Mouse (Mus musculus) stomach, embryonic 16.5 days (tissue): ENCODE results near the gene Mical2. TPM values are rescaled to one million over a fixed set of nuclear protein-coding genes. Genes with fewer than 3 reads are reported as not detected.

Source experiments
- ATAC-seq: fragments of 200-750 bp; cut with Nextera tagmentation; 2 replicates; pipeline ENCODE4 v1.8.0; 2017; ENCODE audit warnings: moderate number of reproducible peaks, moderate TSS enrichment; ENCODE audit not compliant: insufficient read depth, low FRiP score
- H3K27ac ChIP-seq: fragments of 300-500 bp; sonication (generic); 2 replicates; pipeline ENCODE4 v1.5.1; 2014; ENCODE audit warnings: low read length
- H3K27me3 ChIP-seq: fragments of 300-500 bp; sonication (generic); 2 replicates; pipeline ENCODE4 v1.6.1; 2014; ENCODE audit warnings: low read length, control low read depth, mixed read lengths; ENCODE audit not compliant: control insufficient read depth, insufficient read depth
- H3K36me3 ChIP-seq: fragments of 300-500 bp; sonication (generic); 2 replicates; pipeline ENCODE4 v1.6.1; 2014; ENCODE audit warnings: low read length; ENCODE audit not compliant: control insufficient read depth, insufficient read depth
- H3K4me1 ChIP-seq: fragments of 300-500 bp; sonication (generic); 2 replicates; pipeline ENCODE4 v1.6.1; 2014; ENCODE audit warnings: low read length, control low read depth, mixed read lengths; ENCODE audit not compliant: control insufficient read depth, insufficient read depth
- H3K4me2 ChIP-seq: fragments of 300-500 bp; sonication (generic); 2 replicates; pipeline ENCODE4 v1.6.1; 2014; ENCODE audit warnings: low read depth, low read length, mixed read lengths
- H3K4me3 ChIP-seq: fragments of 300-500 bp; sonication (generic); replicated peaks from 2 replicates; pipeline ENCODE4 v1.5.1; 2014; ENCODE audit warnings: mild to moderate bottlenecking, low read length
- H3K9ac ChIP-seq: fragments of 300-500 bp; sonication (generic); 2 replicates; pipeline ENCODE4 v1.6.1; 2014; ENCODE audit warnings: low read length
- H3K9me3 ChIP-seq: fragments of 300-500 bp; sonication (generic); replicated peaks from 2 replicates; pipeline ENCODE4 v1.6.1; 2016; ENCODE audit warnings: low read length, control low read depth; ENCODE audit not compliant: control insufficient read depth
- WGBS: fragments of 180-500 bp; shearing (Covaris S2); extraction: QIAGEN DNeasy Blood & Tissue Kit; methylation state at CpG from one replicate; pipeline ENCODE4 v1.1.7; 2014; 5-methylcytosine and 5-hydroxymethylcytosine counted together
- polyA plus RNA-seq: library from polyadenylated mRNA; unstranded; fragments of >200 nt; fragmentation: Nextera tagmentation; extraction: Ambion mirVana; gene quantifications from 2 replicates; pipeline ENCODE4 v1.2.1, GENCODE M21; 2015

Mical2 gene
- polyA plus RNA-seq, 1 experiment from 2014 or later: 13.2 TPM

DNA sequence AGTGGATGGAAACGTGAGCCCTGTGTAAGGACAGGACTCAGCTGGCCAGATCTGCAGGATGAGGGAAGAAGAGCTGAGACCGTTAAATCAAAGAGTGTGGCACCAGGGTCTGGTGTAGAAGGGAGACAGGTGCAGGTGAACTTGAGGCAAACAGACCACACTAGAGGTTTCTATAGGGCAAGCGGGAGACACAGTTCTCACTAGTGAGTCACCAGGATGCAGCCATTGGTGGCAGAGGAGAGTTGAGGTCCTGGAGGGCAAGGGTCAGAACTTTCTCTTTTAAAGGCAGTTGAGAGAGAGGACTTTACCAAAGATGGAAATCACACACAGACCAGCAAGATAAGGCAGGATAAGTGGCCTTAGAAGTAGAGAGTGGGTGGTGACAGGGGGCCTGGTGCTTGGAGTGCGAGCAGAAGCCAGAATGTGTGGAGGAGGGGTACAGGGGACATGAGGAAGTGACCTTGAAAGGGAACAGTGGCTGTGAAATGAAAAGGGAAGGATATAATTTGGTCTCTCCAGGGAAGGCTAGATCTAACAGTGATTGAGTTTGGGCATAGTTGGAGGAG, 32.8 kb downstream of the Mical2 start:
- no peak for ATAC-seq

DNA sequence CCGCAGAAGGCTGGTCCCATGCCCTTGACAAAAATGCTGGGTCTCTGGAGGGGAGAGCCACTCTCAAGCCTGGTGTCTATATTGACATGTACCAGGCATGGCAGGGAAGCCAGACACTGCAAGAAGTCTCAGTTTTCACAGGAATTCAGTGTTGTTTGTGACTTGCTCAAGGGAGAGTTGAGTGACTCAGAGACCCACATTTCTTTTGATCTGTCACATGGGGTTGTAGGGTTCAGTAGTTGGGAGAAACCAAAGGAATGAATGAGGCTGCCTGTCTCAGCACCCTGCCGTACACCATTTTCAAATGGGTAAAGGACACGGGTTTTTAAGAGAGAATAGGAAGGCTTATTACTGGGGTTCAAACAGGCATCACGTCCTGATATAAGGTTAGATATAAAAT, 33.6 kb downstream of the Mical2 start:
- H3K9ac ChIP-seq: no peak overlapping the region
- peaks cover 4% of the 10 kb centered on the region for H3K4me1 ChIP-seq
- 90% methylated on average over 4 of the region's 4 CpGs for WGBS
- ATAC-seq: no peak
- no peaks in the 10 kb centered on the region for H3K27me3 ChIP-seq
- H3K27ac ChIP-seq: no peak overlapping the region
- H3K4me2 ChIP-seq: no peak overlapping the region
- H3K9me3 ChIP-seq: no peaks in the 10 kb centered on the region
- no peaks in the 10 kb centered on the region for H3K36me3 ChIP-seq
- H3K4me3 ChIP-seq: no peak overlapping the region

More for the DNA sequence above, 32.8 kb downstream of the Mical2 start:
- H3K9me3 ChIP-seq: no peaks in the 10 kb centered on the region
- 61% methylated on average over 4 of the region's 4 CpGs for WGBS
- H3K36me3 ChIP-seq: no peaks in the 10 kb centered on the region
- H3K4me1 ChIP-seq: peaks cover 4% of the 10 kb centered on the region
- H3K9ac ChIP-seq: no peak overlapping the region
- H3K27me3 ChIP-seq: no peaks in the 10 kb centered on the region
- no peak overlapping the region for H3K4me2 ChIP-seq
- no peak overlapping the region for H3K27ac ChIP-seq
- H3K4me3 ChIP-seq: no peak overlapping the region

DNA sequence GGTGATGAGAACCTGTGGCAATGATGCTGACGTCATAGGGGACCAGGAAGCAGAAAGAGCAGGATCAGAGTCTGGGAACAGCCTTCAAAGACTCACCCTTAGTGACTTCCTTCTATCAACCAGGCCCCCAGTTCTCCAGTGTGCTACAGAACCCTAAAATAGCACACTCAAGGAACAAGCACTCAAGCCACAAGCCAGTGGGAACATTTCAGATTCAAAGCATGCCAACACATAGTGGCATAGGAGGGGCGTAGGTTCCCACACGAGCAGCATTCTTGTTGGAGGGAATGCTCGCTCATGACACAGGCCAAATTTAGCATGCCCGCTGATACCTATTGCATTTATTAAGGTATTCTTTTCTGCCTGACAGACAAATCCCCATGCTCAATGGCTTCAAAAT, 35.5 kb downstream of the Mical2 start:
- Histone ChIP-seq H3K4me1 (no peaks in the 10 kb centered on the region), H3K27ac (no peak overlapping the region), H3K9me3 (no peaks in the 10 kb centered on the region), H3K4me2 (no peak overlapping the region), H3K36me3 (no peaks in the 10 kb centered on the region), H3K27me3 (no peaks in the 10 kb centered on the region), H3K9ac (no peak overlapping the region), H3K4me3 (no peak overlapping the region)
- WGBS: 87% methylated on average over 5 of the region's 5 CpGs
- ATAC-seq: no peak

DNA sequence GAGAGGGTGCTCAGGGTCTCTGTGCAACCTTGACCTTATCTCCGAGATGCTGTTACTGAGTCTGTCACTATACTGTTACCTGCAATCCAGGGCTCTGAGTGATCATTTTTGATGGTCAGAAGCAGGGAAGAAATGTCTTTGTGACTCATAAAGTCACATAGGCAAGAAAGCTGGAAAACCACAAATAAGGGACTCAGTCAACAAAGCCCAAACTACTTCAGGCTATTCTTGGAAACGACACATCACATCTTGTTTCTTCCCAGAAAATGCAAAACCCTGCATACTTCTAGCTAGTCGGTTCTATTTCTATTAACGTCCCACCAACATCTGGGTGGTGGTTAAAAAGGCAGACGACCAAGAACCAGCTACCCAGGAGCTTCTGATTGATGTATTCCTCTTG, 41.6 kb downstream of the Mical2 start:
- H3K9me3 ChIP-seq: no peaks in the 10 kb centered on the region
- H3K4me2 ChIP-seq: no peak overlapping the region
- H3K4me1 ChIP-seq: peaks cover 23% of the 10 kb centered on the region
- H3K4me3 ChIP-seq: no peak overlapping the region
- WGBS: 76% methylated on average over 5 of the region's 5 CpGs
- H3K27ac ChIP-seq: no peak overlapping the region
- H3K27me3 ChIP-seq: no peaks in the 10 kb centered on the region
- no peak for ATAC-seq
- no peak overlapping the region for H3K9ac ChIP-seq
- H3K36me3 ChIP-seq: no peaks in the 10 kb centered on the region

- H3K9ac ChIP-seq: no peak overlapping the region
- ATAC-seq: no peak
- H3K4me1 ChIP-seq: peaks cover 28% of the 10 kb centered on the region
- no peak overlapping the region for H3K4me2 ChIP-seq
- no peak overlapping the region for H3K4me3 ChIP-seq
- no peak overlapping the region for H3K27ac ChIP-seq
- no peaks in the 10 kb centered on the region for H3K27me3 ChIP-seq
- H3K36me3 ChIP-seq: no peaks in the 10 kb centered on the region
- no peaks in the 10 kb centered on the region for H3K9me3 ChIP-seq
- 56% methylated on average over 15 of the region's 15 CpGs for WGBS
These were observed 43.2 kb downstream of the Mical2 start for GRCm38 (mm10) chr7:112268761-112269425.

GRCm38 (mm10) chr7:112270870-112271269, 45.2 kb downstream of the Mical2 start:
- WGBS: 48% methylated on average over 5 of the region's 5 CpGs
- Histone ChIP-seq H3K4me2 (no peak overlapping the region), H3K27ac (peak overlapping the region; percentile 86), H3K4me3 (no peak overlapping the region), H3K27me3 (no peaks in the 10 kb centered on the region), H3K4me1 (peaks cover 36% of the 10 kb centered on the region), H3K9ac (no peak overlapping the region), H3K36me3 (no peaks in the 10 kb centered on the region), H3K9me3 (no peaks in the 10 kb centered on the region)
- ATAC-seq: peak; percentile 76

DNA sequence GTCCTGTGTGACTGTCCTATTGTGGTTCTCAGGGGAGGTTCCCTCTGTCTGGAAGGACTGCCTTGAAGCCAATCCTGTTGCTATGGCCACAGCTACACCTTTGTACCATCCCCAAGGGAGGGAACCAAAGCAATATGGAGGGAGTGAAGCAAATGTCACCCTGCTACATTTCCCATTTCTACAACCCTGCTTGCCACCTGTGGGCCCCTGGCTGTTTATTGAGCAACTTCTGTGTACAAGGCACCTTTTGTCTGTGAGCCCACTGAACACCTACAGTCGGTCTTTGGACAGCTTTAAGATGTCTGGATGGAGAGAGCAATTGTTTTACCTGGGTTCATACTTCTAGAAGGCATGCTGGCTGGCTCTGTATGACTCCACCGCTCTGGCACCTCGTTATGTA, 46.0 kb downstream of the Mical2 start:
- WGBS: 80% methylated on average over 3 of the region's 3 CpGs
- Histone ChIP-seq H3K4me2 (no peak overlapping the region), H3K9ac (no peak overlapping the region), H3K27me3 (no peaks in the 10 kb centered on the region), H3K27ac (peak overlapping the region; percentile 61; the same call in 1 of the 2 replicates), H3K36me3 (no peaks in the 10 kb centered on the region), H3K4me3 (no peak overlapping the region), H3K4me1 (peaks cover 37% of the 10 kb centered on the region), H3K9me3 (no peaks in the 10 kb centered on the region)
- no peak for ATAC-seq

GRCm38 (mm10) chr7:112272692-112273091, 47.0 kb downstream of the Mical2 start:
- H3K9me3 ChIP-seq: no peaks in the 10 kb centered on the region
- H3K4me1 ChIP-seq: peaks cover 37% of the 10 kb centered on the region
- no peak overlapping the region for H3K9ac ChIP-seq
- H3K27me3 ChIP-seq: no peaks in the 10 kb centered on the region
- WGBS: 59% methylated on average over 5 of the region's 5 CpGs
- no peaks in the 10 kb centered on the region for H3K36me3 ChIP-seq
- ATAC-seq: no peak
- peak overlapping the region; percentile 50; the same call in 1 of the 2 replicates for H3K27ac ChIP-seq
- H3K4me3 ChIP-seq: no peak overlapping the region
- H3K4me2 ChIP-seq: no peak overlapping the region

- H3K36me3 ChIP-seq: no peaks in the 10 kb centered on the region
- H3K9me3 ChIP-seq: no peaks in the 10 kb centered on the region
- 61% methylated on average over 6 of the region's 6 CpGs for WGBS
- no peaks in the 10 kb centered on the region for H3K27me3 ChIP-seq
- peaks cover 41% of the 10 kb centered on the region for H3K4me1 ChIP-seq
- H3K27ac ChIP-seq: peak overlapping the region; percentile 50; the same call in 1 of the 2 replicates
- no peak overlapping the region for H3K9ac ChIP-seq
- H3K4me2 ChIP-seq: no peak overlapping the region
- no peak overlapping the region for H3K4me3 ChIP-seq
- no peak for ATAC-seq
These were observed 47.8 kb downstream of the Mical2 start for GRCm38 (mm10) chr7:112273451-112273850.
